Mouse (Mus musculus): ENCODE measurements around the gene Tm4sf5.

DNA sequence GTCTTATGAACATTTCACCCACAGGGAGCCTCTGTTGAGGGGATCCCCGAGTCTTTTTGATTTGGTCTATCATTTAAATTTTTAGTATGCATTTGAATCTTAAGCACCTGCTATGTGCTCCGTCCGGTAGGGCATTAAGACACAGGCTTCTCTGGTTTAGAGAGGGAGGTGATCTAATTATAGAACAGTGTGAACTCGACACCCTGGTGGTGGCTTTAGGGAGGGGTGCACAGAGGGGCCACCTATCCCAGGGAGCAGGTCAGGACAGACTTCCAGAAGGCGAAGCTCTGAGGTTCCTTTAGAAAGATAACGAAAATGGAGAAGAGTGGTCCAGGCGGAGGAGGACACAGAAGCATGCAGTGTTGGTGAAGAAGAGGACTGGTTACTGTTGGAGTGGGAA, 39.5 kb downstream of the Tm4sf5 start:
- TF ChIP-seq POLR2A (IDR thresholded peaks at IDR 0.05; ENCODE audit: low read depth, low read length): no peak
- TF ChIP-seq CTCF (IDR thresholded peaks at IDR 0.05; ENCODE audit: extremely low read depth, insufficient read length, insufficient replicate concordance, low read depth, low read length): no peak
